In the genomic region with DNA sequence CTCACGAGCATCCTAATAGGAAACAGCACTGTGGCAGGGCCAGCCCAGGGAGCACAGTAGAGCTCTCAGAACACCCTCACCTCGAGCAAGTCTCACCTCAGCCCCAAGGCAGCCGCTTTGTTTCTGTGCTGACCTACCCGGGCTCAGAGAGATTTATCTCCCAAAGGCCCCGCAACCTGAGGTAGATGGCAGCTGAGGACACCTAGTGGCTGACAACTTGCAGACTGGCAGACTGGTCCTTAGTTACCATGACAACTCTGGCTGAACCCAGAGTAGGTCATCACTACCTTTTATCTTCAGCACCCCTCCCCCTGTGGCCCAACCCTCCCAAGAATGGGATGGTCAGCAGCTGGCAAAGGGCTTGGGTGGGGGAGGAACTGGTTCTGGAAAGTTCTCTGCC, we compare ENCODE assay signal across 9 mouse cellular contexts. TPM values are rescaled to one million over a fixed set of nuclear protein-coding genes. Genes with fewer than 3 reads are reported as not detected.
DNase-seq lines count a peak whose midpoint lies in the region; ATAC-seq and TF ChIP-seq lines count a peak whose summit lies in the region.
"Had no signal": no experiment of that assay in that cellular context is flagged by ENCODE, and none has a peak within 500 bp of the region (broad histone marks: within the 10 kb centered on the region; RNA-seq: fewer than 3 reads in every experiment).

No protein-coding gene starts in this region.

- no peak for TF ChIP-seq EP300 in heart, postnatal 0 days (IDR thresholded peaks at IDR 0.05; ENCODE audit: low read depth)

- no peaks in the 10 kb centered on the region for H3K27me3 ChIP-seq in heart, postnatal 0 days (ENCODE audit: control insufficient read depth, insufficient read depth, low read length)
- H3K27me3 ChIP-seq in heart, embryonic 11.5 days (ENCODE audit: control insufficient read depth, insufficient read depth, low read length), result peaks cover 9% of the 10 kb centered on the region; the same call in 1 of the 2 replicates
- H3K27me3 ChIP-seq in midbrain, embryonic 14.5 days (ENCODE audit: control insufficient read depth, insufficient read depth, low read length), result no peaks in the 10 kb centered on the region
- H3K27me3 ChIP-seq in midbrain, embryonic 16.5 days (ENCODE audit: control insufficient read depth, insufficient read depth, low read depth, low read length), result no peaks in the 10 kb centered on the region
- H3K27me3 ChIP-seq in intestine, embryonic 16.5 days (replicated peaks; ENCODE audit: control insufficient read depth, insufficient read depth, low read length), result no peaks in the 10 kb centered on the region

- no peak overlapping the region for H3K4me2 ChIP-seq in heart, postnatal 0 days (ENCODE audit: low read depth, low read length)
- H3K4me2 ChIP-seq in heart, embryonic 11.5 days, result no peak overlapping the region
- no peak overlapping the region for H3K4me2 ChIP-seq in midbrain, embryonic 14.5 days (ENCODE audit: low read length)
- H3K4me2 ChIP-seq in midbrain, embryonic 16.5 days (ENCODE audit: low read length), result no peak overlapping the region
- H3K4me2 ChIP-seq in intestine, embryonic 16.5 days (ENCODE audit: low read depth, low read length), result no peak overlapping the region

- no peak overlapping the region for H3K4me3 ChIP-seq in heart, postnatal 0 days (ENCODE audit: low read depth, low read length)
- no peak overlapping the region for H3K4me3 ChIP-seq in heart, embryonic 11.5 days (ENCODE audit: low read depth, low read length)
- no peak overlapping the region for H3K4me3 ChIP-seq in midbrain, embryonic 14.5 days (replicated peaks; ENCODE audit: low read depth, low read length)
- no peak overlapping the region for H3K4me3 ChIP-seq in midbrain, embryonic 16.5 days (ENCODE audit: low read depth, low read length)
- no peak overlapping the region for H3K4me3 ChIP-seq in intestine, embryonic 16.5 days (ENCODE audit: low read length)

- no peak overlapping the region for H3K9ac ChIP-seq in heart, postnatal 0 days (replicated peaks; ENCODE audit: low read depth, low read length)
- no peak overlapping the region for H3K9ac ChIP-seq in heart, embryonic 11.5 days (ENCODE audit: low read depth, low read length)
- H3K9ac ChIP-seq in midbrain, embryonic 14.5 days (replicated peaks; ENCODE audit: low read length), result no peak overlapping the region
- no peak overlapping the region for H3K9ac ChIP-seq in midbrain, embryonic 16.5 days (ENCODE audit: low read depth, low read length)
- H3K9ac ChIP-seq in intestine, embryonic 16.5 days (ENCODE audit: low read depth, low read length), result no peak overlapping the region

- peak; percentile 39 for TF ChIP-seq CTCF in heart, postnatal 0 days (IDR thresholded peaks at IDR 0.05; ENCODE audit: low read depth)

- H3K9me3 ChIP-seq in heart, postnatal 0 days (replicated peaks; ENCODE audit: control insufficient read depth, low read length), result no peaks in the 10 kb centered on the region
- no peaks in the 10 kb centered on the region for H3K9me3 ChIP-seq in heart, embryonic 11.5 days (replicated peaks; ENCODE audit: control insufficient read depth, low read length)
- no peaks in the 10 kb centered on the region for H3K9me3 ChIP-seq in midbrain, embryonic 14.5 days (ENCODE audit: control insufficient read depth, low read length)
- no peaks in the 10 kb centered on the region for H3K9me3 ChIP-seq in midbrain, embryonic 16.5 days (replicated peaks; ENCODE audit: control insufficient read depth, low read length, poor library complexity, severe bottlenecking)
- H3K9me3 ChIP-seq in intestine, embryonic 16.5 days (ENCODE audit: control insufficient read depth, low read length), result no peaks in the 10 kb centered on the region

- H3K4me1 ChIP-seq in heart, postnatal 0 days (ENCODE audit: control insufficient read depth, insufficient read depth), result peaks cover 11% of the 10 kb centered on the region
- H3K4me1 ChIP-seq in heart, embryonic 11.5 days (ENCODE audit: control insufficient read depth, insufficient read depth, low read length), result peaks cover 13% of the 10 kb centered on the region
- no peaks in the 10 kb centered on the region for H3K4me1 ChIP-seq in midbrain, embryonic 14.5 days (ENCODE audit: control insufficient read depth, insufficient read depth, low read length)
- H3K4me1 ChIP-seq in midbrain, embryonic 16.5 days (ENCODE audit: control insufficient read depth, insufficient read depth, low read length), result no peaks in the 10 kb centered on the region
- H3K4me1 ChIP-seq in intestine, embryonic 16.5 days (ENCODE audit: control insufficient read depth, insufficient read depth, low read length), result peaks cover 10% of the 10 kb centered on the region; the same call in 1 of the 2 replicates

- H3K27ac ChIP-seq in heart, postnatal 0 days (ENCODE audit: low read depth), result no peak overlapping the region
- no peak overlapping the region for H3K27ac ChIP-seq in heart, embryonic 11.5 days (ENCODE audit: low read depth, low read length)
- no peak overlapping the region for H3K27ac ChIP-seq in midbrain, embryonic 14.5 days (replicated peaks; ENCODE audit: low read depth, low read length)
- no peak overlapping the region for H3K27ac ChIP-seq in midbrain, embryonic 16.5 days (ENCODE audit: low read length)
- no peak overlapping the region for H3K27ac ChIP-seq in intestine, embryonic 16.5 days (ENCODE audit: low read length)

- no peak for ATAC-seq in heart, postnatal 0 days (ENCODE audit: insufficient read depth, low read depth)
- ATAC-seq in heart, embryonic 11.5 days (replicated peaks; ENCODE audit: insufficient number of reproducible peaks, low FRiP score, low TSS enrichment), result no peak
- no peak for ATAC-seq in midbrain, embryonic 14.5 days (ENCODE audit: low FRiP score, low TSS enrichment)
- no peak for ATAC-seq in midbrain, embryonic 16.5 days
- ATAC-seq in intestine, embryonic 16.5 days, result no peak

- H3K36me3 ChIP-seq in heart, postnatal 0 days (replicated peaks; ENCODE audit: control insufficient read depth, insufficient read depth, low read length), result peaks cover 13% of the 10 kb centered on the region; the same call in 1 of the 2 replicates
- H3K36me3 ChIP-seq in heart, embryonic 11.5 days (ENCODE audit: control insufficient read depth, insufficient read depth, low read length), result no peaks in the 10 kb centered on the region
- H3K36me3 ChIP-seq in midbrain, embryonic 14.5 days (ENCODE audit: control insufficient read depth, insufficient read depth, low read length), result no peaks in the 10 kb centered on the region
- no peaks in the 10 kb centered on the region for H3K36me3 ChIP-seq in midbrain, embryonic 16.5 days (ENCODE audit: control insufficient read depth, insufficient read depth, low read length)
- no peaks in the 10 kb centered on the region; the same call in none of the 2 replicates for H3K36me3 ChIP-seq in intestine, embryonic 16.5 days (ENCODE audit: control insufficient read depth, insufficient read depth, low read length)

- no peak for DNase-seq in heart, postnatal 0 days (ENCODE audit: low spot score)
- peak; percentile 61 for DNase-seq in midbrain, embryonic 14.5 days
- DNase-seq in brain, adult 2 months (ENCODE audit: low read depth, low spot score), result peak; percentile 78
- DNase-seq in retina, postnatal 1 day, result peak; percentile 72
- no peak for DNase-seq in gastrocnemius, postnatal 4 days (ENCODE audit: low spot score in 2 of 2)
- DNase-seq: spleen, adult 18-20 months had no signal

- WGBS in heart, postnatal 0 days, result 43% methylated on average over 5 of the region's 5 CpGs
- 33% methylated on average over 5 of the region's 5 CpGs for WGBS in heart, embryonic 11.5 days (ENCODE audit: insufficient replicate concordance)
- WGBS in midbrain, embryonic 14.5 days, result 19% methylated on average over 5 of the region's 5 CpGs
- 22% methylated on average over 5 of the region's 5 CpGs for WGBS in midbrain, embryonic 16.5 days
- 27% methylated on average over 5 of the region's 5 CpGs for WGBS in intestine, embryonic 16.5 days

RNA-seq across cellular contexts. Expression of gene Htra3, which starts 16.2 kb away (rescaled TPM):
- total RNA-seq in heart, postnatal 0 days (2014; rRNA removed; ENCODE audit: low replicate concordance), result 43.3 and 49.5 TPM in 2 replicates
- 17.2 and 19.2 TPM in 2 replicates for polyA plus RNA-seq in heart, postnatal 0 days (2015; fragmentation: Nextera tagmentation; extraction: Ambion mirVana)
- polyA plus RNA-seq in heart, embryonic 11.5 days (2014; fragmentation: Nextera tagmentation; extraction: Ambion mirVana), result 3.7 and 4.1 TPM in 2 replicates
- polyA plus RNA-seq in midbrain, embryonic 14.5 days (2014; fragmentation: Nextera tagmentation; extraction: Ambion mirVana), result 11.2 and 11.4 TPM in 2 replicates
- polyA plus RNA-seq in midbrain, embryonic 16.5 days (2015; fragmentation: Nextera tagmentation; extraction: Ambion mirVana), result 15.1 and 15.7 TPM in 2 replicates
- 100 to 1,000 TPM in 1 of 2 experiments, 10 to 100 TPM in 1; 97.0 to 102 TPM for total RNA-seq in gastrocnemius, postnatal 4 days (2021)
- polyA plus RNA-seq in intestine, embryonic 16.5 days (2015; fragmentation: Nextera tagmentation; extraction: Ambion mirVana), result 53.5 and 58.1 TPM in 2 replicates

RNA-seq across cellular contexts. Expression of gene Sh3tc1, which starts 44.0 kb away (rescaled TPM):
- 11.4 and 15.2 TPM in 2 replicates for total RNA-seq in heart, postnatal 0 days (2014; rRNA removed; ENCODE audit: low replicate concordance)
- polyA plus RNA-seq in heart, postnatal 0 days (2015; fragmentation: Nextera tagmentation; extraction: Ambion mirVana), result 6.8 and 9.4 TPM in 2 replicates
- 4.7 and 8.4 TPM in 2 replicates for polyA plus RNA-seq in heart, embryonic 11.5 days (2014; fragmentation: Nextera tagmentation; extraction: Ambion mirVana)
- 1.7 and 2.2 TPM in 2 replicates for polyA plus RNA-seq in midbrain, embryonic 14.5 days (2014; fragmentation: Nextera tagmentation; extraction: Ambion mirVana)
- polyA plus RNA-seq in midbrain, embryonic 16.5 days (2015; fragmentation: Nextera tagmentation; extraction: Ambion mirVana), result 1.8 and 3.2 TPM in 2 replicates
- 1 to 10 TPM; 6.8 to 7.9 TPM for total RNA-seq in gastrocnemius, postnatal 4 days (2021)
- polyA plus RNA-seq in intestine, embryonic 16.5 days (2015; fragmentation: Nextera tagmentation; extraction: Ambion mirVana), result 18.4 and 20.5 TPM in 2 replicates

Comparison
In these comparisons a context has a peak if more than half of its experiments do, and no peak if none do; other contexts are left out.
1. DNase-seq: peak in midbrain, embryonic 14.5 days (single experiment), brain, adult 2 months (single experiment) and retina, postnatal 1 day (single experiment); none in heart, postnatal 0 days (single experiment) and gastrocnemius, postnatal 4 days (0 of 2).